Mouse (Mus musculus) MEL (cell line): ENCODE data around the gene Kcne1l. TPM values are rescaled to one million over a fixed set of nuclear protein-coding genes. Genes with fewer than 3 reads are reported as not detected.

Experiments used
- DNase-seq: peaks from one replicate; pipeline ENCODE4 v3.0.0; 2011; ENCODE audit warnings: low read depth, low spot score
- H3K27ac ChIP-seq: 2 replicates; pipeline ENCODE4 v1.5.1; 2012; ENCODE audit warnings: low read depth, mild to moderate bottlenecking, control low read depth, low read length, moderate library complexity; ENCODE audit not compliant: control insufficient read depth
- H3K27me3 ChIP-seq, 2 experiments: fragments of 150-350 bp in 1 of 2; sonication (generic) in 1 of 2; 2 replicates each; pipeline ENCODE4 v1.6.1; 2012; ENCODE audit warnings: low read length in 2 of 2, mild to moderate bottlenecking in 2 of 2, improper control_type of control experiment in 1 of 2, moderate library complexity in 1 of 2; ENCODE audit not compliant: insufficient read depth in 2 of 2, control insufficient read depth in 1 of 2
- H3K36me3 ChIP-seq, 2 experiments: 2 replicates each; pipeline ENCODE4 v1.6.1; 2012 to 2014; ENCODE audit warnings: low read length in 2 of 2, improper control_type of control experiment in 1 of 2, inconsistent platforms in 1 of 2, mild to moderate bottlenecking in 1 of 2; ENCODE audit not compliant: insufficient read depth in 2 of 2, control insufficient read depth in 1 of 2
- H3K4me1 ChIP-seq, 2 experiments: fragments of 150-350 bp in 1 of 2; sonication (generic) in 1 of 2; 2 replicates each; pipeline ENCODE4 v1.6.1; 2012; ENCODE audit warnings: low read length in 2 of 2, improper control_type of control experiment in 1 of 2, mild to moderate bottlenecking in 1 of 2; ENCODE audit not compliant: insufficient read depth in 2 of 2, control insufficient read depth in 1 of 2
- H3K4me3 ChIP-seq, 2 experiments: fragments of 150-350 bp in 1 of 2; sonication (generic) in 1 of 2; 2 replicates each; pipeline ENCODE4 v1.5.1; 2012; ENCODE audit warnings: low read depth in 2 of 2, low read length in 2 of 2, mild to moderate bottlenecking in 2 of 2, moderate library complexity in 2 of 2, control low read depth in 1 of 2, improper control_type of control experiment in 1 of 2; ENCODE audit not compliant: control insufficient read depth in 1 of 2, insufficient read depth in 1 of 2
- H3K79me2 ChIP-seq: 2 replicates; pipeline ENCODE4 v1.6.1; 2012; ENCODE audit warnings: mild to moderate bottlenecking, low read length, moderate library complexity; ENCODE audit not compliant: control insufficient read depth, poor library complexity, insufficient read depth
- H3K9ac ChIP-seq: 2 replicates; pipeline ENCODE4 v1.6.1; 2012; ENCODE audit warnings: low read depth, mild to moderate bottlenecking, control low read depth, low read length, moderate library complexity; ENCODE audit not compliant: control insufficient read depth, poor library complexity, severe bottlenecking
- H3K9me3 ChIP-seq: fragments of 150-350 bp; sonication (generic); replicated peaks from 2 replicates; pipeline ENCODE4 v1.6.1; 2012; ENCODE audit warnings: mild to moderate bottlenecking, low read length, improper control_type of control experiment, moderate library complexity; ENCODE audit not compliant: insufficient read depth
- CHD1 ChIP-seq: IDR thresholded peaks from 2 replicates; pipeline ENCODE4 v1.6.1; 2012; ENCODE audit warnings: low read depth, mild to moderate bottlenecking, inconsistent platforms, low read length, improper control_type of control experiment
- CHD2 ChIP-seq: IDR thresholded peaks from 2 replicates; pipeline ENCODE4 v1.6.1; 2011; ENCODE audit warnings: low read length, improper control_type of control experiment
- CTCF ChIP-seq, 3 experiments: IDR thresholded peaks in 2 of 3; conservative IDR thresholded peaks in 1 of 3; 2 replicates each; pipeline ENCODE4 v1.5.1; 2011 to 2012; ENCODE audit warnings: low read length in 3 of 3, low read depth in 2 of 3, mild to moderate bottlenecking in 2 of 3, improper control_type of control experiment in 1 of 3, inconsistent platforms in 1 of 3, mixed read lengths in 1 of 3, moderate library complexity in 1 of 3; ENCODE audit not compliant: control insufficient read depth in 1 of 3, insufficient read depth in 1 of 3, poor library complexity in 1 of 3, severe bottlenecking in 1 of 3
- ETS1 ChIP-seq: IDR thresholded peaks from 2 replicates; pipeline ENCODE4 v1.6.1; 2012; ENCODE audit warnings: low read depth, mild to moderate bottlenecking, inconsistent platforms, low read length, improper control_type of control experiment, moderate library complexity
- GABPA ChIP-seq: IDR thresholded peaks from 2 replicates; pipeline ENCODE4 v1.6.1; 2012; ENCODE audit warnings: low read depth, mild to moderate bottlenecking, inconsistent platforms, low read length, improper control_type of control experiment, moderate library complexity
- HCFC1 ChIP-seq: IDR thresholded peaks from 2 replicates; pipeline ENCODE4 v1.6.1; 2012; ENCODE audit warnings: low read depth, mild to moderate bottlenecking, inconsistent platforms, low read length, improper control_type of control experiment, moderate library complexity
- MAFK ChIP-seq: IDR thresholded peaks from 2 replicates; pipeline ENCODE4 v1.6.1; 2011; ENCODE audit warnings: low read depth, mild to moderate bottlenecking, low read length, improper control_type of control experiment, borderline replicate concordance
- MAX ChIP-seq: IDR thresholded peaks from 2 replicates; pipeline ENCODE4 v1.6.1; 2011; ENCODE audit warnings: low read length, improper control_type of control experiment
- MAZ ChIP-seq: IDR thresholded peaks from 2 replicates; pipeline ENCODE4 v1.6.1; 2012; ENCODE audit warnings: low read depth, mild to moderate bottlenecking, inconsistent platforms, low read length, improper control_type of control experiment
- MEF2A ChIP-seq: IDR thresholded peaks from 2 replicates; pipeline ENCODE4 v1.6.1; 2014; ENCODE audit warnings: low read depth, mild to moderate bottlenecking, inconsistent platforms, low read length, improper control_type of control experiment; ENCODE audit not compliant: poor library complexity, insufficient replicate concordance, severe bottlenecking; ENCODE audit errors: extremely low read depth
- RAD21 ChIP-seq: IDR thresholded peaks from 2 replicates; pipeline ENCODE4 v1.6.1; 2011; ENCODE audit warnings: mild to moderate bottlenecking, low read depth, low read length, improper control_type of control experiment
- SMC3 ChIP-seq: IDR thresholded peaks from 2 replicates; pipeline ENCODE4 v1.6.1; 2011; ENCODE audit warnings: low read depth, low read length, improper control_type of control experiment
- TAL1 ChIP-seq: IDR thresholded peaks from 2 replicates; pipeline ENCODE4 v1.6.1; 2012; ENCODE audit warnings: mild to moderate bottlenecking, inconsistent platforms, low read length, moderate library complexity, mixed read lengths
- ZC3H11A ChIP-seq: IDR thresholded peaks from 2 replicates; pipeline ENCODE4 v1.6.1; 2012; ENCODE audit warnings: low read depth, mild to moderate bottlenecking, inconsistent platforms, low read length, improper control_type of control experiment
- ZKSCAN1 ChIP-seq: IDR thresholded peaks from 2 replicates; pipeline ENCODE4 v1.6.1; 2012; ENCODE audit warnings: low read depth, mild to moderate bottlenecking, inconsistent platforms, low read length, improper control_type of control experiment, moderate library complexity
- ZMIZ1 ChIP-seq: IDR thresholded peaks from 2 replicates; pipeline ENCODE4 v1.6.1; 2012; ENCODE audit warnings: low read depth, mild to moderate bottlenecking, inconsistent platforms, low read length, improper control_type of control experiment, moderate library complexity
- polyA plus RNA-seq, 2 experiments: library from polyadenylated mRNA; stranded (reverse) in 1 of 2; unstranded in 1 of 2; fragments of >175 nt in 1 of 2; fragments of >200 nt in 1 of 2; gene quantifications; 2 replicates each; pipeline versions ENCODE4 v1.2.1 to v1.2.4; 2012; ENCODE audit warnings: low replicate concordance in 2 of 2, low read depth in 1 of 2; ENCODE audit not compliant: insufficient read length in 2 of 2, insufficient read depth in 1 of 2, missing spikeins in 1 of 2
- total RNA-seq: library from RNA; depleted of rRNA; stranded (reverse); fragments of 300-350 nt; gene quantifications from 2 replicates; pipeline ENCODE4 v1.2.3, GENCODE M21; 2012

Kcne1l gene
- total and polyA plus RNA-seq, 3 experiments = not detected

GRCm38 (mm10) chrX:142325760-142326159, 19.7 kb upstream of the Kcne1l start:
- TF ChIP-seq RAD21 (peak; percentile 58), SMC3 (peak; percentile 70), ETS1 (no peak), CHD1 (no peak), ZC3H11A (0 out of 2 replicates have a peak, but pooled peaks have one; percentile 29), CTCF (IDR thresholded peaks at IDR 0.05 in 2 of 3, conservative IDR thresholded peaks at IDR 0.05 in 1 of 3; ENCODE audit: control insufficient read depth in 1 of 3, insufficient read depth in 1 of 3, low read depth in 2 of 3, low read length in 3 of 3, poor library complexity in 1 of 3, severe bottlenecking in 1 of 3) (peak in 2 of 3 experiments; percentile 7 to 64; a peak in 2 of 6 replicates)
- Histone ChIP-seq H3K9me3 (no peaks in the 10 kb centered on the region), H3K9ac (no peak overlapping the region), H3K79me2 (no peaks in the 10 kb centered on the region), H3K27me3 (no peaks in the 10 kb centered on the region), H3K36me3 (peaks cover 0 to 24% of the 10 kb centered on the region in 2 experiments; a peak in 2 of 4 replicates), H3K4me3 (no peak overlapping the region), H3K27ac (no peak overlapping the region), H3K4me1 (no peaks in the 10 kb centered on the region)
- DNase-seq = peak; percentile 40

DNA sequence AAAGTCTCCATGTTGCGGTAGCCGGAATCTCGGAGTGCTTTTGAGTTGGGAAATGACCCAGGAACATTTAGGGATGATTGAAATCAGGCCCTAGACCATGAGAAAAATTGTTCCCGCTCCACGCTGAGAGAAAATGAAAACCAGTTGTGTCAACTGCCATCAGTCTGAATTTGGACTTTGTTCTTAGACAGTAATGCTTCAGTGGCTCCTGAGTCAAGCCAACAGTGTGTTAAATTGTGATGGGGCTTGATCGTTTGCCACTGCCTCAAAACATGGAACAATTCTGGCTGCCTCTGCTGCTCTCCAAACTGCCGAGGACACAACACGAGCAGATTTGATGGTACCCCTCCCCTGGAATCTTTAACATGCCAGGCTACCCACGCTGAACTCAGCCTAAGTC, 10.0 kb upstream of the Kcne1l start:
- no peak for TF ChIP-seq MEF2A
- no peak for TF ChIP-seq TAL1
- TF ChIP-seq ETS1 = no peak
- no peak for TF ChIP-seq CHD2
- TF ChIP-seq GABPA = no peak
- TF ChIP-seq ZMIZ1 = no peak
- TF ChIP-seq MAFK = no peak
- TF ChIP-seq MAX = no peak
- no peak for TF ChIP-seq HCFC1
- TF ChIP-seq ZKSCAN1 = no peak
- TF ChIP-seq MAZ = no peak
- TF ChIP-seq, all 39 proteins: peak for 0

More for the DNA sequence above, 10.0 kb upstream of the Kcne1l start:
- no peak overlapping the region for H3K4me3 ChIP-seq
- DNase-seq = no peak
- no peak overlapping the region for H3K9ac ChIP-seq
- peaks cover 0 to 6% of the 10 kb centered on the region in 2 experiments; a peak in 2 of 4 replicates for H3K36me3 ChIP-seq
- no peak overlapping the region for H3K27ac ChIP-seq
- no peaks in the 10 kb centered on the region for H3K9me3 ChIP-seq
- H3K4me1 ChIP-seq = no peaks in the 10 kb centered on the region
- H3K27me3 ChIP-seq = no peaks in the 10 kb centered on the region
- H3K79me2 ChIP-seq = no peaks in the 10 kb centered on the region
